Mouse (Mus musculus): ENCODE data around the gene Olfr1358. TPM values are rescaled to one million over a fixed set of nuclear protein-coding genes. Genes with fewer than 3 reads are reported as not detected.
A peak's percentile ranks its signal among the peaks of the same experiment; 100 is the strongest.
"Not testable (repeated sequence)": the region's sequence is repeated elsewhere in the genome, so short reads cannot be mapped to it uniquely, and the experiment has no call there.

Olfr1358 gene
- polyA plus RNA-seq, 1 experiment from 2014 or later = not detected

DNA sequence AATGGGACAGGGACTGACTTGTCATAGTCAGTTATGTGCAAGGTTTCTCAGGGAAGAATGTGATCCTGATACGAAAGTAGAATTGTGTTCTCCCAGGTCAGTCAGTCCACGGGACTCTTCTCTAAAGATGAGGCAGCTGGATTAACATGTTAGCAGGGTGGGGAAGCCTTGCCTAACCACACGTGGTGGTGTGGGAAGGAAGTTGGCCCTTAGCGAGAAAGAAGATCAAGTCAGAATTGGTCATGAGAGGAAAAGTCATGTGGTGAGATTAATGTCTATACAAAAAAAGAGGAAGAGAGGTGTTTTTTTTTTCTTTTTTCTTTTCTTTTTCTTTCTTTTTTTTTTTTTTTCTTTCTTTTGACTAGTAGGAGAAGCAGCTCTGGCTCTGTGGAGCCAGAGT is 40.4 kb upstream of the Olfr1358 start:
- Histone ChIP-seq H3K9me3 (replicated peaks; ENCODE audit: low read length) (no peaks in the 10 kb centered on the region), H3K36me3 (ENCODE audit: insufficient read depth, low read length) (no peaks in the 10 kb centered on the region), H3K4me1 (replicated peaks; ENCODE audit: insufficient read depth, low read length) (no peaks in the 10 kb centered on the region), H3K27me3 (ENCODE audit: insufficient read depth, low read length) (no peaks in the 10 kb centered on the region), H3K27ac (no peak overlapping the region), H3K9ac (ENCODE audit: low read depth, low read length) (no peak overlapping the region), H3K4me3 (replicated peaks; ENCODE audit: low read depth, low read length) (no peak overlapping the region), H3K4me2 (ENCODE audit: low read length) (no peak overlapping the region)
- ATAC-seq (replicated peaks; ENCODE audit: low FRiP score, low read depth) (no peak), DNase-seq (ENCODE audit: low spot score) (no peak)
- WGBS = 73% methylated on average over 4 of the region's 4 CpGs
- TF ChIP-seq CTCF (IDR thresholded peaks at IDR 0.05; ENCODE audit: low read depth) = no peak

DNA sequence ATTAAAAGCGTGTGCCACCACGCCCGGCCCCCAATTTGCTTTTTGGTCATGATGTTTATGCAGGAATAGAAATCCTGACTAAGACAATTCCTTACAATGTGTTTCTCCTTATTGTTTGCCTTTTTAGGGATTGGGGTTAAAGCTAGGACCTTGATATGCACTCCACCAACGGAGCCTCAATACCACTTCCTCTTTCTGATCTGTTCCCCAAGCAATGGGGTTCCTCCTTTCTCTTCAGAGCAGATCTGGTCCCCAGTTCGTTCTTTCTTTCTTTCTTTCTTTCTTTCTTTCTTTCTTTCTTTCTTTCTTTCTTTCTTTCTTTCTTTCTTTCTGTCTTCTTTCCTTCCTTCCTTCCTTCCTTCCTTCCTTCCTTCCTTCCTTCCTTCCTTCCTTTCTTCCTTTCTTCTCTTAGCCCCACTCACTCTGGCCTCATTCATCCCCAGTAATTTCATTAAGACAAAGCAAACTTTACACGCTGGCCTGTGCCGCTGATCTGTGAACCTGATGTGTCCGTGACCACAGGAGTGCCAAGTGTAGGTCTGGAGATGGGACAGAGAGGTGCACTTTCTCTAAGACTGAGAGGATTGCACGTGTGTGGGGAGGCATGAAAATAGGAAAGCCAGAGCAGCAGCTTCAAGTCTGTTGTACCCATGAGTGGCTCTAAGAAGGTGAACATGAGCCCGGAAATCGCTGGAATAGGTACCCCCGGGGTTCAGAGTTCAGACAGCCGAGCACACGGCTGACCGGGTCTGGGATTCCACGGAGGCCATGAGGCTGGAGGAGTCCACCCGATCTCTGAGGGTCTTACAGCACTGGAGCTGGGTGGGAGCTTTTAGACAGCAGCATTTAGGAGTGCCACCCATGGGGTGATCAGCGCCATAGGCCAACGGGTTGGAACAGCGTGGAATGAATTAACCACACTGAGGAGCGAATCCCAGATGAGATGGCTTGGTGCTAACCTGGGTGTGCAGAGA is 36.0 kb upstream of the Olfr1358 start:
- Histone ChIP-seq H3K27me3 (ENCODE audit: insufficient read depth, low read length) (no peaks in the 10 kb centered on the region), H3K27ac (no peak overlapping the region), H3K4me3 (replicated peaks; ENCODE audit: low read depth, low read length) (peak overlapping the region; percentile 41), H3K9me3 (replicated peaks; ENCODE audit: low read length) (no peaks in the 10 kb centered on the region), H3K4me1 (replicated peaks; ENCODE audit: insufficient read depth, low read length) (0 out of 2 replicates have a peak, but pooled peaks cover 3% of the 10 kb centered on the region), H3K36me3 (ENCODE audit: insufficient read depth, low read length) (no peaks in the 10 kb centered on the region), H3K9ac (ENCODE audit: low read depth, low read length) (peak overlapping the region; percentile 39; the same call in 1 of the 2 replicates), H3K4me2 (ENCODE audit: low read length) (peak overlapping the region; percentile 80)
- WGBS = 31% methylated on average over 21 of the region's 21 CpGs
- DNase-seq (ENCODE audit: low spot score) (no peak), ATAC-seq (replicated peaks; ENCODE audit: low FRiP score, low read depth) (no peak; the same call in 1 of the 2 replicates)
- no peak for TF ChIP-seq CTCF (IDR thresholded peaks at IDR 0.05; ENCODE audit: low read depth)

DNA sequence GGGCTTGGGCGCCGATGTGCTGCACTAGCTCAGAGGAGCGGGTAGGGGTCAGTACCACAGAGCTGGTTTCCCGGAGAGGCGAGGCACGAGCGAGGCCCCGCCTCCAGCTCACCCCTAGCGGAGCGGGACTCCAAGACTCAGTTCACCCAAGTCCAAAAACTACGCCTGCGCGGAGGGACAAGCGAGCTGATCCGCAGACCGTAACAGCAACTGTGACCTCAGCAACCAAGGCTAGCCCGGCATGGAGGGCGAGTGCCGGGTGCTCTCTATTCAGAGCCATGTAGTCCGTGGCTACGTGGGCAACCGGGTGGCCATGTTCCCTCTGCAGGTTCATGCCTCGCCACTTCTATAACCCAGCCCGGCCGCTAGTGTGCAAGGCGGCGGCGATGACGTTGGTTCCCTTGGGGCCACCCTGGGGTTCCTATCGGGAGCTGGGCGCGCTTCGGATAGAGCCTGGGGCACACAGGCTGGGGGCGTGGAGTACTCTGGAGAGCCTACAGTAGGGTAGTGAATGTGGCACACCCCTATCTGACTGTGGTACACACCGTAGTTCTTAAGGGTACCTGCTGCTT is 35.2 kb upstream of the Olfr1358 start:
- WGBS = under 1% methylated on average over 35 of the region's 35 CpGs
- H3K9me3 ChIP-seq (replicated peaks; ENCODE audit: low read length) = no peaks in the 10 kb centered on the region
- no peaks in the 10 kb centered on the region for H3K27me3 ChIP-seq (ENCODE audit: insufficient read depth, low read length)
- peak overlapping the region; percentile 41 for H3K4me3 ChIP-seq (replicated peaks; ENCODE audit: low read depth, low read length)
- H3K4me2 ChIP-seq (ENCODE audit: low read length) = peak overlapping the region; percentile 80
- peak overlapping the region; percentile 39 for H3K9ac ChIP-seq (ENCODE audit: low read depth, low read length)
- no peaks in the 10 kb centered on the region for H3K36me3 ChIP-seq (ENCODE audit: insufficient read depth, low read length)
- TF ChIP-seq CTCF (IDR thresholded peaks at IDR 0.05; ENCODE audit: low read depth) = peak; percentile 51
- DNase-seq (ENCODE audit: low spot score) (peak; percentile 83), ATAC-seq (replicated peaks; ENCODE audit: low FRiP score, low read depth) (peak; percentile 95)
- H3K27ac ChIP-seq = no peak overlapping the region
- 0 out of 2 replicates have a peak, but pooled peaks cover 3% of the 10 kb centered on the region for H3K4me1 ChIP-seq (replicated peaks; ENCODE audit: insufficient read depth, low read length)

DNA sequence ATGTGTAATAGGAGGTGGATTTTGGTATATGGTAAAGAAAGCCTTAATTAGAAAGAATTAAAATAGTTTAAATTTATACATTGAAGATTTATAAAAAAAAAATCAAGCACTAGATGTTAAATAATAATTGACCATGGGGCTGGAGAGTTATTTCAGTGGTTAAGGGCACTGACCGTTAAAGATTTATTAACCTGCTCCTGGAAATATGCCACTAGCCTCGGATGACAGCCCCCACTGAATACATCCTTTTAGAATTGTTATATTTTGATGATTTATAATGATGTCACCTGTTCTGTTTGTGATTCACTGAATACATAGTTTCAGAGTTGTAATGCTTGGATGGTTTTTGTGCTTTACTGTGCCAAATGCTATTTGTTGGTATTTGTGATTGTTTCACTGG is 31.9 kb upstream of the Olfr1358 start:
- not testable (repeated sequence) for H3K4me3 ChIP-seq (replicated peaks; ENCODE audit: low read depth, low read length); H3K4me2 ChIP-seq (ENCODE audit: low read length); DNase-seq (ENCODE audit: low spot score); H3K36me3 ChIP-seq (ENCODE audit: insufficient read depth, low read length); H3K9me3 ChIP-seq (replicated peaks; ENCODE audit: low read length); H3K27me3 ChIP-seq (ENCODE audit: insufficient read depth, low read length); ATAC-seq (replicated peaks; ENCODE audit: low FRiP score, low read depth); H3K4me1 ChIP-seq (replicated peaks; ENCODE audit: insufficient read depth, low read length); H3K9ac ChIP-seq (ENCODE audit: low read depth, low read length); H3K27ac ChIP-seq
- 24% methylated on average over 2 of the region's 2 CpGs for WGBS

DNA sequence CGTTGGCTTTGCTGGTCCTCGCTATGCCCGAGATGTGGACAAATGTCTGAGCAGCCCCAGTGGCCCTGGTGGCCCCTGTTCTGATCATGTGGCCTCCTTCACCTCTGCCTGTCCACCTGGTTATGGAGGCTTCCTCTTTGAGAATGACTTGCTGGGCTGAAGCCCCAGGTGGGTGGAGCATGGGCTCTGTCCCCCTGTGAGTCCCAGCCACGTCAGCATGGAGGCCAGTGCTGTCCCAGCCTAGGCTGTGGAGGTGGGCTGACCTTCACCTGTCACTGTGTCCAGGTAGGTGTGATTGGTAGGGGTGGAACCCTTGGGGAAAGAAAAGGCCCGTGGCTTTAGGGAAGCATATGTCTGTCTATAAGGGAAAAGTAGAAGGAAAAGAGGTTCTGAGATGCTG is 30.4 kb upstream of the Olfr1358 start:
- no peak for TF ChIP-seq CTCF (IDR thresholded peaks at IDR 0.05; ENCODE audit: low read depth)
- Histone ChIP-seq H3K36me3 (ENCODE audit: insufficient read depth, low read length) (no peaks in the 10 kb centered on the region), H3K9me3 (replicated peaks; ENCODE audit: low read length) (no peaks in the 10 kb centered on the region), H3K27ac (no peak overlapping the region), H3K4me3 (replicated peaks; ENCODE audit: low read depth, low read length) (no peak overlapping the region), H3K4me2 (ENCODE audit: low read length) (no peak overlapping the region), H3K9ac (ENCODE audit: low read depth, low read length) (no peak overlapping the region), H3K27me3 (ENCODE audit: insufficient read depth, low read length) (no peaks in the 10 kb centered on the region), H3K4me1 (replicated peaks; ENCODE audit: insufficient read depth, low read length) (0 out of 2 replicates have a peak, but pooled peaks cover 3% of the 10 kb centered on the region)
- WGBS = 66% methylated on average over 5 of the region's 5 CpGs
- ATAC-seq (replicated peaks; ENCODE audit: low FRiP score, low read depth) = 0 out of 2 replicates have a peak, but pooled peaks have one; percentile 22
- no peak for DNase-seq (ENCODE audit: low spot score)

DNA sequence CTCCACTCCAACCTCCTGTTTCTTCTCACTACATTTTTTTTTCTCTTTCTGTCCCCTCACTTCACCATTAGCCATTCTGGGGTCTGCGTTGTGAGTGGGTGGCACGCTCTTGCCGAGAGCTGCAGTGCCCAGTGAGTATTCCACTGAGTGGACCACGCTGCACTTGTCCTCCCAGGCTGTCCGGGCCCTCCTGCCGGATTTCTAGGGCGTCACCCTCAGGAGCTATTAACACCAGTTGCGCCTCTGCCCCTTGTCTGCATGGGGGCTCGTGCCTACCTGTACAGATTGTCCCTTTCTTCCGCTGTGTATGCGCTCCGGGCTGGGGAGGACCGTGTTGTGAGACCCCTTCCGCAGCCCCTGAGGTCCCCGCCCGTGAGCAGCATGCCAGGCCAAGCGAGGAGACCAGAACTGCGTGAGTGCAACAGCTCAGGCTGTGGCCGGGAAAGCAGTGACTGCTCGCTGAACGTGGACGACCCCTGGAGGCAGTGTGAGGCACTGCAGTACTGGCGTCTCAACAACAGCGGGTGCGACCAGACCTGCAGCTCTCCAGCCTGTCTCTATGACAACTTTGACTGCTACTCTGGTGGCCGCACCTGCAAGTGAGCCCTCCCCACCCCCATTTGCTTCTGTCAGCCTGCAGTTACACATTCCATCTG is 29.7 kb upstream of the Olfr1358 start:
- TF ChIP-seq CTCF (IDR thresholded peaks at IDR 0.05; ENCODE audit: low read depth) = peak; percentile 91
- Histone ChIP-seq H3K9me3 (replicated peaks; ENCODE audit: low read length) (no peaks in the 10 kb centered on the region), H3K27ac (no peak overlapping the region), H3K4me1 (replicated peaks; ENCODE audit: insufficient read depth, low read length) (no peaks in the 10 kb centered on the region), H3K4me2 (ENCODE audit: low read length) (peak overlapping the region; percentile 44), H3K27me3 (ENCODE audit: insufficient read depth, low read length) (no peaks in the 10 kb centered on the region), H3K4me3 (replicated peaks; ENCODE audit: low read depth, low read length) (no peak overlapping the region), H3K36me3 (ENCODE audit: insufficient read depth, low read length) (no peaks in the 10 kb centered on the region), H3K9ac (ENCODE audit: low read depth, low read length) (no peak overlapping the region; the same call in 1 of the 2 replicates)
- ATAC-seq (replicated peaks; ENCODE audit: low FRiP score, low read depth) (peak; percentile 88), DNase-seq (ENCODE audit: low spot score) (peak; percentile 84)
- 9% methylated on average over 26 of the region's 26 CpGs for WGBS
